Mouse (Mus musculus): ENCODE results near the gene Rasl10b.

Gene Rasl10b

DNA sequence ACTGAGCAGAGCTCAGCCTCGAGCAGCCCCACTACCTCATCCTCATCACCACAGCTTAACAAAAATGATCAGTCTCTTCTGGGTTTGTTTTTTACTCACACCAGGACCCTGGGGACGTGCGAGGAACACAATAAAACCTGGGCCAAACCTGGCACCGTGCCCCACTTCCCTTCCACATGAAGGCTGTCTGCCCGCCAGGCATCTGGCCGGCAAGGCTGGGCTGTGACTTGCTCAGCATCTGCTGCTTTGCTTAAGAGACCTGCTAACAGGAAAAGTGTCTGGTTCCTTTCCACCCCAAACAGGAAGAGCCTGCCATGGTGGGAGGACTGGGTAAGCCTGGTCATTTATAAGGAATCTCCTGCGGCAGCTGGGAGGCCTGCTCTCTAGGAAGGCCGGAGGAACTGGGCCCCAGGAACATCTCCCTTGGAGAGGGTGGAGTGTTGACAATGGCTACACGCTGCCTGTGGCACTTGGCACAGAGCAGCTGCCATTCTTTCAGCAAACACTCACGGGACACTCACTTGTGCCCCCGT lies 58.2 kb downstream of the Rasl10b start:
- DNase-seq (ENCODE audit: low spot score): peak; percentile 44

DNA sequence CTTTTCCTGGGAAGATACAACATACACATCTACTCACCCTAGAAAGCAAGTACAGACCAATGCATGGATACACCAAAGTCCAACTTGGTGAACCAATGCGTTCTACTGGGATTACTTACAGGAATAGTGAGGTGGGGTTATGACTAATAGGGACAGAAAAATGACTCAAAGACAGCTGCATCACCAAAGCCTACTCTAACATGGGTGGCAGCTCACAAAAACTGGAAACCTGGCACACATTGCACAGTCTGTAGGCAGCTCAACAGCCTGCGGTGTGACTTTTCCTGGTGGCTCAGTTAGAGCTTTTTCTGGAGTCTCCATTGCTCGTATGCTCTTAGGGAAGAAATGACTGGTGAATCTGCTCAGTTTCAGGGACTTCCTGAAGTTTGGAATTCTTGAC lies 59.8 kb downstream of the Rasl10b start:
- DNase-seq (ENCODE audit: low spot score): no peak

All from layer of hippocampus, adult 11-12 months (tissue).